Mouse (Mus musculus) spleen, adult 2 months (tissue): ENCODE data around the gene Nsun2.

Experiments used
- CTCF ChIP-seq: fragments of 200-500 bp; IDR thresholded peaks from 2 replicates; pipeline ENCODE4 v1.5.1; 2011; ENCODE audit warnings: mild to moderate bottlenecking, inconsistent platforms; ENCODE audit not compliant: insufficient read depth, insufficient read length, insufficient replicate concordance; ENCODE audit errors: extremely low read depth
- POLR2A ChIP-seq: fragments of 200-500 bp; IDR thresholded peaks from 2 replicates; pipeline ENCODE4 v1.6.1; 2011; ENCODE audit warnings: low read depth, low read length, inconsistent platforms

DNA sequence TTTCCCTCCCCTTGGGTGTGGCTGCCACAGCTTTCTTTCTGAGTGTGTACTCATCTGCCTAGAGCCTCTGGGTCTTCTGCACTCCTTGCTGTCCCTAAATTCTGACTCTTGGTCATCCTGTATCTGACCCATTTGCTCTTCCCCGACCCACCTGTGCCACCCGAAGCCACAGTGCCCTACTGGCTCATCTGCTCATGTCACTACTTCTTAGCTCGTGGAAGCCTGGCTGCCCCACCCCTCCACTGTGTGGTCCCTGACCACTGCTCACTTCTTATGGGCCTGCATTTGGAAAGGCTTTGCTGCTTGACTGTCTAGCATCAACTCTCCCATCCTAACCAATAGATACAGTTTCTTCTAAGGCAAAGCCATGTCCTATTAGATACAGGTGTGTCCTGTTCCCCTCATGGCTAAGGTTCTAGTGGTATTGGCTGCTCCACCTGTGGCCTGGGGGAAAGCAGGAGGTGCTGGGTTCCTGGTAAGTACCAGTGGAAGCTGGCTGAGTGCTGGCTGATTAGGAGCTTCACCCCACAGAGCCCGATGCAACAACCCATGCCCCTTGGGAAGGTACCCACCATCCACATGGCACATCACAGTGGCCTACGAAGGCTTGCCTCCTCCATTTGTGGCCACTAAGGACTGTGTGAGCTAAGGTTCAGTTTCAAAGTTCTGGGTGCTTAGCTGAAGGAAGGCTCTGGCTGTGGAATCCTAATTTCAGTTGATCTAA lies 139.8 kb downstream of the Nsun2 start:
- no peak for TF ChIP-seq CTCF
- TF ChIP-seq POLR2A, result no peak
